Mouse (Mus musculus) kidney, postnatal 0 days (tissue): ENCODE measurements around the gene Gnaq. TPM values are rescaled to one million over a fixed set of nuclear protein-coding genes. Genes with fewer than 3 reads are reported as not detected.
A peak's percentile ranks its signal among the peaks of the same experiment; 100 is the strongest.

ENCODE experiments used
- ATAC-seq: fragments of 200-750 bp; cut with Nextera tagmentation; replicated peaks from 2 replicates; pipeline ENCODE4 v1.8.0; 2017; ENCODE audit warnings: low read depth, moderate number of reproducible peaks, moderate TSS enrichment, moderate library complexity; ENCODE audit not compliant: low FRiP score
- DNase-seq: peaks from one replicate; pipeline ENCODE4 v3.0.0-alpha.2; 2016; ENCODE audit warnings: low spot score
- H3K27ac ChIP-seq: fragments of 300-500 bp; sonication (generic); 2 replicates; pipeline ENCODE4 v1.5.1; 2014; ENCODE audit warnings: mild to moderate bottlenecking
- H3K27me3 ChIP-seq: fragments of 300-500 bp; sonication (generic); 2 replicates; pipeline ENCODE4 v1.6.1; 2014; ENCODE audit warnings: low read length, mixed read lengths; ENCODE audit not compliant: insufficient read depth
- H3K36me3 ChIP-seq: fragments of 300-500 bp; sonication (generic); 2 replicates; pipeline ENCODE4 v1.6.1; 2014; ENCODE audit warnings: low read length, mixed read lengths; ENCODE audit not compliant: insufficient read depth
- H3K4me1 ChIP-seq: fragments of 300-500 bp; sonication (generic); replicated peaks from 2 replicates; pipeline ENCODE4 v1.6.1; 2014; ENCODE audit warnings: antibody characterized with exemption, low read length, mixed read lengths; ENCODE audit not compliant: insufficient read depth
- H3K4me2 ChIP-seq: fragments of 300-500 bp; sonication (generic); 2 replicates; pipeline ENCODE4 v1.6.1; 2014; ENCODE audit warnings: mild to moderate bottlenecking, low read length, moderate library complexity, mixed read lengths
- H3K4me3 ChIP-seq: fragments of 300-500 bp; sonication (generic); replicated peaks from 2 replicates; pipeline ENCODE4 v1.5.1; 2014; ENCODE audit warnings: low read depth, low read length
- H3K9ac ChIP-seq: fragments of 300-500 bp; sonication (generic); 2 replicates; pipeline ENCODE4 v1.6.1; 2014; ENCODE audit warnings: low read depth, low read length
- H3K9me3 ChIP-seq: fragments of 300-500 bp; sonication (generic); replicated peaks from 2 replicates; pipeline ENCODE4 v1.6.1; 2016; ENCODE audit warnings: low read length, inconsistent platforms, mixed read lengths
- CTCF ChIP-seq: IDR thresholded peaks from 2 replicates; pipeline ENCODE4 v1.5.1; 2016; ENCODE audit warnings: antibody characterized with exemption, low read depth, mild to moderate bottlenecking, moderate library complexity
- WGBS: fragments of 180-500 bp; shearing (Covaris S2); extraction: QIAGEN DNeasy Blood & Tissue Kit; methylation state at CpG from one replicate; pipeline ENCODE4 v1.1.7; 2014; 5-methylcytosine and 5-hydroxymethylcytosine counted together
- polyA plus RNA-seq: library from polyadenylated mRNA; unstranded; fragments of >200 nt; fragmentation: Nextera tagmentation; extraction: Ambion mirVana; gene quantifications from 2 replicates; pipeline ENCODE4 v1.2.1, GENCODE M21; 2015

Gene Gnaq
- polyA plus RNA-seq, 1 experiment from 2014 or later: 27.2 TPM

DNA sequence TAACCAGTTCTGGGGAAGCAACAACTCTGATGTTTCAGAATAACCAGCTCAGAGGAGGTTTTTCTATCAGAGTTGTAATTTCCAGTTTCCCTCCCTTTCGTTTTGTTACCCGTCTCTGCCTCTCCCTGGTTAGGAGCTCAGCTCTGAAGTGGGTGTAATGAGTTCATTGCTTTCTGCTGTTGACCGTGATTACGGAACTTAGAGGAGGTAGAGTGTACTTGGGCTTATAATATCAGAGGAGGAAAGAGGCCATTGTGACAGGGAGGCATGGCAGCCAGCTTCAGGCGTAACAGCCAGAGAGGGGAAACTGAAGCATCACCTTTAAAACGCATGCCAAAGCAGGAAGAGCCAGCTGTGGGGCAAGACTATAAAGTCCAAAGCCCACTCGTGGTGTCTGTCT lies 245.9 kb downstream of the Gnaq start:
- Histone ChIP-seq H3K27me3 (no peaks in the 10 kb centered on the region), H3K4me3 (no peak overlapping the region), H3K4me2 (no peak overlapping the region), H3K36me3 (0 out of 2 replicates have a peak, but pooled peaks cover 3% of the 10 kb centered on the region), H3K27ac (no peak overlapping the region), H3K4me1 (no peaks in the 10 kb centered on the region), H3K9me3 (no peaks in the 10 kb centered on the region), H3K9ac (no peak overlapping the region)
- ATAC-seq: no peak
- TF ChIP-seq CTCF: no peak
- WGBS: 75% methylated on average over 7 of the region's 7 CpGs
- no peak for DNase-seq

GRCm38 (mm10) chr19:16379687-16380086 lies 247.1 kb downstream of the Gnaq start:
- H3K4me1 ChIP-seq: no peaks in the 10 kb centered on the region
- 79% methylated on average over 8 of the region's 8 CpGs for WGBS
- no peak overlapping the region for H3K4me2 ChIP-seq
- no peak for ATAC-seq
- no peak overlapping the region for H3K4me3 ChIP-seq
- H3K9ac ChIP-seq: no peak overlapping the region
- no peak for TF ChIP-seq CTCF
- no peak for DNase-seq
- no peak overlapping the region for H3K27ac ChIP-seq
- no peaks in the 10 kb centered on the region for H3K9me3 ChIP-seq
- H3K27me3 ChIP-seq: no peaks in the 10 kb centered on the region
- H3K36me3 ChIP-seq: 0 out of 2 replicates have a peak, but pooled peaks cover 7% of the 10 kb centered on the region

DNA sequence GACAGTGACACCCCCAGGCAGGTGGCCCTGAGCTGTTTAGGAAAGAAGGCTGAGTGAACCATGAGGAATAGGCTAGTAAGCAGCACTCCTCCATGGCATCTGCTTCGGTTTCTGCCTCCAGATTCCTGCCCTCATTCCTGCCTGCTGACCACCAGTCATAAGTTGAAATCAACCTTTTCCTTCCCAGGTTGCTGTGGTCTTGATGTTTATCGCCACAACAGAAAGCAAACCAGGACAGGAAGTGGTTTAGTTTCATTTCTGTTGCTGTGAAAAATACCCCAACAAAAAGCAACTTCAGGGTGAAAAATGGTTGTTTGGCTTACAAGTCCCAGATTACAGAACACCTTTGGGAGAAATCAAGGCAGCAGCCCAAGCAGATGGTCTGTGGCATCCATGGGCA lies 249.8 kb downstream of the Gnaq start:
- no peak for DNase-seq
- H3K4me2 ChIP-seq: no peak overlapping the region
- no peak for ATAC-seq

GRCm38 (mm10) chr19:16383127-16383526 lies 250.5 kb downstream of the Gnaq start:
- no peak overlapping the region for H3K9ac ChIP-seq
- ATAC-seq (no peak), DNase-seq (peak; percentile 72)
- 0 out of 2 replicates have a peak, but pooled peaks cover 10% of the 10 kb centered on the region for H3K36me3 ChIP-seq
- H3K9me3 ChIP-seq: no peaks in the 10 kb centered on the region
- no peaks in the 10 kb centered on the region for H3K4me1 ChIP-seq
- TF ChIP-seq CTCF: no peak
- WGBS: 60% methylated on average over 13 of the region's 13 CpGs
- no peak overlapping the region for H3K4me2 ChIP-seq
- no peaks in the 10 kb centered on the region for H3K27me3 ChIP-seq
- H3K4me3 ChIP-seq: no peak overlapping the region
- no peak overlapping the region for H3K27ac ChIP-seq

More for the DNA sequence above, 249.8 kb downstream of the Gnaq start:
- H3K27ac ChIP-seq: no peak overlapping the region
- no peaks in the 10 kb centered on the region for H3K9me3 ChIP-seq
- H3K4me1 ChIP-seq: no peaks in the 10 kb centered on the region
- TF ChIP-seq CTCF: no peak
- H3K4me3 ChIP-seq: no peak overlapping the region
- H3K36me3 ChIP-seq: 0 out of 2 replicates have a peak, but pooled peaks cover 11% of the 10 kb centered on the region
- WGBS: 55% methylated on average over 2 of the region's 2 CpGs
- H3K27me3 ChIP-seq: no peaks in the 10 kb centered on the region
- H3K9ac ChIP-seq: no peak overlapping the region

GRCm38 (mm10) chr19:16384094-16384493 lies 251.5 kb downstream of the Gnaq start:
- 0 out of 2 replicates have a peak, but pooled peaks cover 8% of the 10 kb centered on the region for H3K36me3 ChIP-seq
- no peak overlapping the region for H3K4me3 ChIP-seq
- DNase-seq (no peak), ATAC-seq (no peak)
- no peak overlapping the region for H3K4me2 ChIP-seq
- H3K27me3 ChIP-seq: no peaks in the 10 kb centered on the region
- no peaks in the 10 kb centered on the region for H3K4me1 ChIP-seq
- WGBS: 84% methylated on average over 6 of the region's 6 CpGs
- H3K27ac ChIP-seq: no peak overlapping the region
- H3K9ac ChIP-seq: no peak overlapping the region
- no peaks in the 10 kb centered on the region for H3K9me3 ChIP-seq
- no peak for TF ChIP-seq CTCF

DNA sequence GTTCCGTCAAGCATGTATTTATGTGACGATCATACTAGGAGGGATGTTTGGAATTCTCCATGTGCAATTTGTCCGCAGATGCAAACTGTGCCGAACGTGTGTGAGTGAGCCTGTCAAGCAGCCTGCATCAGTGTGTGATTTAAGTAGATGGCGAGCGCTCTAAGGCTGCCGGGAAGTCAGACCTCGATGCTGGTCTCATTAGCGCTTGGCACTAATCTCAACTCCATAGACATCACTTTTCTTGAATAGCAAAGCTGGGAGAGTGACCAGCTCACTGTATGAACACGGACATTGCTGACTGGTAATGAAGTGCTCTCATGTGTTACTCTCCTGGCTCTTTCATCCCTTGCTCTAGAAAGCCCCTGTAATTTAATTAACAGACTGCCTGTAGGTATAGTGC lies 252.3 kb downstream of the Gnaq start:
- H3K4me3 ChIP-seq: no peak overlapping the region
- DNase-seq (no peak), ATAC-seq (no peak)
- no peaks in the 10 kb centered on the region for H3K4me1 ChIP-seq
- H3K27me3 ChIP-seq: no peaks in the 10 kb centered on the region
- H3K9ac ChIP-seq: no peak overlapping the region
- no peaks in the 10 kb centered on the region for H3K9me3 ChIP-seq
- no peak overlapping the region for H3K4me2 ChIP-seq
- WGBS: 73% methylated on average over 11 of the region's 11 CpGs
- TF ChIP-seq CTCF: no peak
- H3K27ac ChIP-seq: no peak overlapping the region
- 0 out of 2 replicates have a peak, but pooled peaks cover 8% of the 10 kb centered on the region for H3K36me3 ChIP-seq

- no peak overlapping the region for H3K9ac ChIP-seq
- H3K27me3 ChIP-seq: no peaks in the 10 kb centered on the region
- no peak overlapping the region for H3K27ac ChIP-seq
- TF ChIP-seq CTCF: no peak
- no peak for DNase-seq
- no peak overlapping the region for H3K4me3 ChIP-seq
- no peaks in the 10 kb centered on the region for H3K4me1 ChIP-seq
- H3K4me2 ChIP-seq: no peak overlapping the region
- H3K9me3 ChIP-seq: no peaks in the 10 kb centered on the region
- no peak for ATAC-seq
- WGBS: 80% methylated on average over 6 of the region's 6 CpGs
- 0 out of 2 replicates have a peak, but pooled peaks cover 8% of the 10 kb centered on the region for H3K36me3 ChIP-seq
Observed at GRCm38 (mm10) chr19:16386514-16386913, 253.9 kb downstream of the Gnaq start.
